8 mouse cellular contexts compared by ENCODE assay signal in genomic region chr15:81802941-81803351, GRCm38 (mm10). TPM values are rescaled to one million over a fixed set of nuclear protein-coding genes. Genes with fewer than 3 reads are reported as not detected.
DNase-seq lines count a peak whose midpoint lies in the region; ATAC-seq and TF ChIP-seq lines count a peak whose summit lies in the region.

No protein-coding gene starts in this region.

- TF ChIP-seq EP300 in stomach, postnatal 0 days (optimal IDR thresholded peaks at IDR 0.05), result no peak

- H3K4me2 ChIP-seq in heart, embryonic 16.5 days (ENCODE audit: low read depth, low read length), result peak overlapping the region; percentile 69
- H3K4me2 ChIP-seq in forebrain, postnatal 0 days (ENCODE audit: low read depth), result peak overlapping the region; percentile 71
- H3K4me2 ChIP-seq in stomach, postnatal 0 days (replicated peaks; ENCODE audit: low read depth), result peak overlapping the region; percentile 77

- no peaks in the 10 kb centered on the region for H3K36me3 ChIP-seq in heart, embryonic 16.5 days (ENCODE audit: control insufficient read depth, insufficient read depth)
- H3K36me3 ChIP-seq in forebrain, postnatal 0 days (ENCODE audit: insufficient read depth), result no peaks in the 10 kb centered on the region
- peaks cover 7% of the 10 kb centered on the region for H3K36me3 ChIP-seq in megakaryocyte, embryonic 14.5 days (replicated peaks; ENCODE audit: low read length)
- H3K36me3 ChIP-seq in stomach, postnatal 0 days (ENCODE audit: control insufficient read depth, insufficient read depth, low read length), result no peaks in the 10 kb centered on the region

- peak overlapping the region; percentile 84 for H3K27ac ChIP-seq in heart, embryonic 16.5 days (ENCODE audit: low read length)
- peak overlapping the region; percentile 66 for H3K27ac ChIP-seq in forebrain, postnatal 0 days (ENCODE audit: low read depth, low read length)
- H3K27ac ChIP-seq in stomach, postnatal 0 days (replicated peaks), result peak overlapping the region; percentile 88

- H3K4me3 ChIP-seq in heart, embryonic 16.5 days (ENCODE audit: low read length), result peak overlapping the region; percentile 48
- peak overlapping the region; percentile 34 for H3K4me3 ChIP-seq in forebrain, postnatal 0 days (ENCODE audit: low read depth, low read length)
- H3K4me3 ChIP-seq in megakaryocyte, embryonic 14.5 days (replicated peaks), result peak overlapping the region; percentile 86
- peak overlapping the region; percentile 46 for H3K4me3 ChIP-seq in stomach, postnatal 0 days (ENCODE audit: low read depth, low read length)

- peaks cover 45% of the 10 kb centered on the region for H3K4me1 ChIP-seq in heart, embryonic 16.5 days (ENCODE audit: control insufficient read depth, insufficient read depth, low read length)
- H3K4me1 ChIP-seq in forebrain, postnatal 0 days (ENCODE audit: insufficient read depth), result peaks cover 12% of the 10 kb centered on the region
- peaks cover 66% of the 10 kb centered on the region for H3K4me1 ChIP-seq in megakaryocyte, embryonic 14.5 days
- H3K4me1 ChIP-seq in stomach, postnatal 0 days (replicated peaks; ENCODE audit: control insufficient read depth, insufficient read depth), result peaks cover 6% of the 10 kb centered on the region; the same call in 1 of the 2 replicates

- H3K9ac ChIP-seq in heart, embryonic 16.5 days (ENCODE audit: low read length), result peak overlapping the region; percentile 59
- H3K9ac ChIP-seq in forebrain, postnatal 0 days, result peak overlapping the region; percentile 47; the same call in 1 of the 2 replicates
- H3K9ac ChIP-seq in stomach, postnatal 0 days (ENCODE audit: low read length), result peak overlapping the region; percentile 58

- no peak for DNase-seq in heart, postnatal 14 days
- DNase-seq in brain, adult 2 months (ENCODE audit: low read depth, low spot score), result peak; percentile 97
- no peak for DNase-seq in forebrain, postnatal 0 days
- peak; percentile 70 for DNase-seq in kidney, postnatal 10 days
- peak; percentile 63 for DNase-seq in stomach, postnatal 0 days (ENCODE audit: low spot score)
- no peak for DNase-seq in retina, embryonic 14.5 days (ENCODE audit: low spot score)

- intact Hi-C loops in heart, postnatal 14 days (cut with DNase I), result no loop called here

- WGBS in heart, embryonic 16.5 days, result 11% methylated on average over 8 of the region's 8 CpGs
- 4% methylated on average over 8 of the region's 8 CpGs for WGBS in forebrain, postnatal 0 days
- WGBS in stomach, postnatal 0 days, result 7% methylated on average over 8 of the region's 8 CpGs

- no peaks in the 10 kb centered on the region for H3K27me3 ChIP-seq in heart, embryonic 16.5 days (ENCODE audit: control insufficient read depth, insufficient read depth, low read length)
- H3K27me3 ChIP-seq in forebrain, postnatal 0 days (ENCODE audit: insufficient read depth, low read length), result no peaks in the 10 kb centered on the region
- peaks cover 5% of the 10 kb centered on the region for H3K27me3 ChIP-seq in megakaryocyte, embryonic 14.5 days (replicated peaks)
- no peaks in the 10 kb centered on the region for H3K27me3 ChIP-seq in stomach, postnatal 0 days (ENCODE audit: control insufficient read depth, insufficient read depth, low read length)

- H3K9me3 ChIP-seq in heart, embryonic 16.5 days (replicated peaks; ENCODE audit: control insufficient read depth, low read length), result no peaks in the 10 kb centered on the region
- no peaks in the 10 kb centered on the region for H3K9me3 ChIP-seq in forebrain, postnatal 0 days (ENCODE audit: low read length)
- H3K9me3 ChIP-seq in megakaryocyte, embryonic 14.5 days, result no peaks in the 10 kb centered on the region
- no peaks in the 10 kb centered on the region for H3K9me3 ChIP-seq in stomach, postnatal 0 days (ENCODE audit: control insufficient read depth, low read length)

- no peak for TF ChIP-seq CTCF in forebrain, postnatal 0 days (IDR thresholded peaks at IDR 0.05; ENCODE audit: low read depth)
- no peak for TF ChIP-seq CTCF in stomach, postnatal 0 days (IDR thresholded peaks at IDR 0.05; ENCODE audit: low read depth)

- ATAC-seq in heart, embryonic 16.5 days (replicated peaks; ENCODE audit: extremely low read depth, insufficient read depth, low FRiP score), result peak; percentile 3; the same call in 1 of the 2 replicates
- ATAC-seq in forebrain, postnatal 0 days, result peak; percentile 26
- peak; percentile 30 for ATAC-seq in stomach, postnatal 0 days (ENCODE audit: low FRiP score, low TSS enrichment)

RNA-seq across cellular contexts. Expression of gene Tef, which starts 0.7 kb away (rescaled TPM):
- polyA plus RNA-seq in heart, embryonic 16.5 days (2015; fragmentation: Nextera tagmentation; extraction: Ambion mirVana), result 23.2 and 25.1 TPM in 2 replicates
- 10 to 100 TPM; 69.3 to 93.0 TPM for total RNA-seq in heart, postnatal 14 days (2021)
- 60.2 and 71.8 TPM in 2 replicates for total RNA-seq in forebrain, postnatal 0 days (2014; rRNA removed)
- polyA plus RNA-seq in forebrain, postnatal 0 days (2015; fragmentation: Nextera tagmentation; extraction: Ambion mirVana), result 21.9 and 27.8 TPM in 2 replicates
- polyA plus RNA-seq in megakaryocyte, embryonic 14.5 days (2012; ENCODE audit: insufficient read depth, low replicate concordance), result 6.1 and 10.8 TPM in 2 replicates
- polyA plus RNA-seq in stomach, postnatal 0 days (2015; fragmentation: Nextera tagmentation; extraction: Ambion mirVana), result 17.1 and 21.2 TPM in 2 replicates

RNA-seq across cellular contexts. Expression of gene Tob2, which starts 55.6 kb away (rescaled TPM):
- polyA plus RNA-seq in heart, embryonic 16.5 days (2015; fragmentation: Nextera tagmentation; extraction: Ambion mirVana), result 17.5 and 17.8 TPM in 2 replicates
- total RNA-seq in heart, postnatal 14 days (2021), result 100 to 1,000 TPM; 119 to 131 TPM
- 9.2 and 13.0 TPM in 2 replicates for total RNA-seq in forebrain, postnatal 0 days (2014; rRNA removed)
- 11.4 TPM in 2 replicates for polyA plus RNA-seq in forebrain, postnatal 0 days (2015; fragmentation: Nextera tagmentation; extraction: Ambion mirVana)
- polyA plus RNA-seq in megakaryocyte, embryonic 14.5 days (2012; ENCODE audit: insufficient read depth, low replicate concordance), result 16.1 and 26.6 TPM in 2 replicates
- polyA plus RNA-seq in stomach, postnatal 0 days (2015; fragmentation: Nextera tagmentation; extraction: Ambion mirVana), result 18.8 and 20.5 TPM in 2 replicates

RNA-seq across cellular contexts. Expression of gene Rangap1, which starts 57.6 kb away (rescaled TPM):
- polyA plus RNA-seq in heart, embryonic 16.5 days (2015; fragmentation: Nextera tagmentation; extraction: Ambion mirVana), result 75.9 and 83.6 TPM in 2 replicates
- total RNA-seq in heart, postnatal 14 days (2021), result 10 to 100 TPM; 28.1 to 35.2 TPM
- total RNA-seq in forebrain, postnatal 0 days (2014; rRNA removed), result 146 and 163 TPM in 2 replicates
- 107 and 133 TPM in 2 replicates for polyA plus RNA-seq in forebrain, postnatal 0 days (2015; fragmentation: Nextera tagmentation; extraction: Ambion mirVana)
- polyA plus RNA-seq in megakaryocyte, embryonic 14.5 days (2012; ENCODE audit: insufficient read depth, low replicate concordance), result 150 and 284 TPM in 2 replicates
- polyA plus RNA-seq in stomach, postnatal 0 days (2015; fragmentation: Nextera tagmentation; extraction: Ambion mirVana), result 39.0 and 40.2 TPM in 2 replicates

RNA-seq across cellular contexts. Expression of gene Zc3h7b, which starts 58.1 kb away (rescaled TPM):
- 18.0 and 19.2 TPM in 2 replicates for polyA plus RNA-seq in heart, embryonic 16.5 days (2015; fragmentation: Nextera tagmentation; extraction: Ambion mirVana)
- 10 to 100 TPM; 74.9 to 78.7 TPM for total RNA-seq in heart, postnatal 14 days (2021)
- total RNA-seq in forebrain, postnatal 0 days (2014; rRNA removed), result 121 and 131 TPM in 2 replicates
- 38.6 and 41.3 TPM in 2 replicates for polyA plus RNA-seq in forebrain, postnatal 0 days (2015; fragmentation: Nextera tagmentation; extraction: Ambion mirVana)
- 15.0 and 23.1 TPM in 2 replicates for polyA plus RNA-seq in megakaryocyte, embryonic 14.5 days (2012; ENCODE audit: insufficient read depth, low replicate concordance)
- polyA plus RNA-seq in stomach, postnatal 0 days (2015; fragmentation: Nextera tagmentation; extraction: Ambion mirVana), result 9.1 and 11.1 TPM in 2 replicates

Comparison
In these comparisons a context has a peak if more than half of its experiments do, and no peak if none do; other contexts are left out.
1. H3K4me3 ChIP-seq: peak in every context shown above with its lines; median percentile 86 in megakaryocyte, embryonic 14.5 days; 48 in heart, embryonic 16.5 days; 46 in stomach, postnatal 0 days; 34 in forebrain, postnatal 0 days.
2. DNase-seq: peak in brain, adult 2 months (single experiment), kidney, postnatal 10 days (single experiment) and stomach, postnatal 0 days (single experiment); none in heart, postnatal 14 days (0 of 2), forebrain, postnatal 0 days (single experiment) and retina, embryonic 14.5 days (single experiment).
3. Peak in every context shown above with its lines, with median percentiles within 50 percentile points of each other: ATAC-seq, H3K27ac ChIP-seq, H3K4me2 ChIP-seq and H3K9ac ChIP-seq.